Mouse (Mus musculus): ENCODE data around the gene Rpl18. TPM values are rescaled to one million over a fixed set of nuclear protein-coding genes. Genes with fewer than 3 reads are reported as not detected.

Gene Rpl18
- polyA plus RNA-seq, 1 experiment from 2014 or later, result 603 TPM

- Histone ChIP-seq H3K27ac (ENCODE audit: low read depth, low read length) (no peak overlapping the region), H3K4me1 (ENCODE audit: control insufficient read depth, insufficient read depth, low read length) (no peaks in the 10 kb centered on the region; the same call in 1 of the 2 replicates), H3K9me3 (ENCODE audit: control insufficient read depth, low read length) (no peaks in the 10 kb centered on the region), H3K27me3 (ENCODE audit: control insufficient read depth, insufficient read depth, low read length) (no peaks in the 10 kb centered on the region), H3K36me3 (ENCODE audit: control insufficient read depth, insufficient read depth, low read length) (no peaks in the 10 kb centered on the region), H3K9ac (replicated peaks; ENCODE audit: low read depth, low read length) (no peak overlapping the region), H3K4me3 (ENCODE audit: low read depth, low read length) (no peak overlapping the region), H3K4me2 (ENCODE audit: low read depth, low read length) (peak overlapping the region; percentile 23)
- ATAC-seq (ENCODE audit: low read depth), result peak; percentile 64; the same call in 1 of the 2 replicates
- WGBS, result 30% methylated on average over 14 of the region's 14 CpGs
These were observed 32.8 kb upstream of the Rpl18 start for GRCm38 (mm10) chr7:45682144-45683126.

GRCm38 (mm10) chr7:45683396-45684050 lies 31.7 kb upstream of the Rpl18 start, which contains the start of gene Ntn5:
TSS of gene Ntn5 (plus strand) at chr7:45684022.
- Histone ChIP-seq H3K4me3 (ENCODE audit: low read depth, low read length) (no peak within 1 kb of the TSS), H3K9ac (replicated peaks; ENCODE audit: low read depth, low read length) (no peak within 1 kb of the TSS), H3K4me2 (ENCODE audit: low read depth, low read length) (no peak within 1 kb of the TSS), H3K27me3 (ENCODE audit: control insufficient read depth, insufficient read depth, low read length) (no peaks in the 10 kb centered on the region), H3K4me1 (ENCODE audit: control insufficient read depth, insufficient read depth, low read length) (no peaks in the 10 kb centered on the region; the same call in 1 of the 2 replicates), H3K27ac (ENCODE audit: low read depth, low read length) (no peak within 1 kb of the TSS), H3K9me3 (ENCODE audit: control insufficient read depth, low read length) (no peaks in the 10 kb centered on the region), H3K36me3 (ENCODE audit: control insufficient read depth, insufficient read depth, low read length) (no peaks in the 10 kb centered on the region)
- ATAC-seq (ENCODE audit: low read depth), result no peak
- 83% methylated on average over 7 of the region's 7 CpGs for WGBS

GRCm38 (mm10) chr7:45685811-45686210 lies 29.4 kb upstream of the Rpl18 start:
- no peaks in the 10 kb centered on the region; the same call in 1 of the 2 replicates for H3K4me1 ChIP-seq (ENCODE audit: control insufficient read depth, insufficient read depth, low read length)
- H3K27me3 ChIP-seq (ENCODE audit: control insufficient read depth, insufficient read depth, low read length), result no peaks in the 10 kb centered on the region
- no peak overlapping the region for H3K4me2 ChIP-seq (ENCODE audit: low read depth, low read length)
- no peak overlapping the region for H3K4me3 ChIP-seq (ENCODE audit: low read depth, low read length)
- no peak overlapping the region for H3K9ac ChIP-seq (replicated peaks; ENCODE audit: low read depth, low read length)
- ATAC-seq (ENCODE audit: low read depth), result no peak
- H3K9me3 ChIP-seq (ENCODE audit: control insufficient read depth, low read length), result no peaks in the 10 kb centered on the region
- no peaks in the 10 kb centered on the region for H3K36me3 ChIP-seq (ENCODE audit: control insufficient read depth, insufficient read depth, low read length)
- 56% methylated on average over 10 of the region's 10 CpGs for WGBS
- H3K27ac ChIP-seq (ENCODE audit: low read depth, low read length), result no peak overlapping the region

DNA sequence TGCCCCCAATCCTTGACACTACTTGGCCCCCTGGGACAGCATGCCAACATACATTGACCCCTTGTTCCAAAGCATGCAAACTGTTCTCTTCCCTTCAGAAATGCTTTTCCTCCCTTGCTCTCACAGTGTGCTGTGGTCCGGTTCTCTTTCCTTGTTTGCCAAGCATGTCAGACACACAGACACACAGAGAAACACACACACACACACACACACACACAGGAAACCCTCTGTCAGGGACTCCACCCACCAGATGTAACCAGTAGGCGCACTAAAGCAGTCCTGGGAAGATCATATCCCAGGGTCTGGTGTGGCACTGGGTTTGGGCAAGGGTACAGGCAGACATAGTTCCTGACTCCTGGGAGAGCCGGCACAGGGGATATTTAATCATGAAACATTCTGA lies 28.4 kb upstream of the Rpl18 start:
- H3K4me1 ChIP-seq (ENCODE audit: control insufficient read depth, insufficient read depth, low read length), result no peaks in the 10 kb centered on the region; the same call in 1 of the 2 replicates
- no peak overlapping the region for H3K27ac ChIP-seq (ENCODE audit: low read depth, low read length)
- no peak overlapping the region for H3K4me2 ChIP-seq (ENCODE audit: low read depth, low read length)
- WGBS, result 59% methylated on average over 3 of the region's 3 CpGs
- H3K4me3 ChIP-seq (ENCODE audit: low read depth, low read length), result no peak overlapping the region
- no peak for ATAC-seq (ENCODE audit: low read depth)
- H3K27me3 ChIP-seq (ENCODE audit: control insufficient read depth, insufficient read depth, low read length), result no peaks in the 10 kb centered on the region
- no peaks in the 10 kb centered on the region for H3K36me3 ChIP-seq (ENCODE audit: control insufficient read depth, insufficient read depth, low read length)
- H3K9ac ChIP-seq (replicated peaks; ENCODE audit: low read depth, low read length), result no peak overlapping the region
- no peaks in the 10 kb centered on the region for H3K9me3 ChIP-seq (ENCODE audit: control insufficient read depth, low read length)

DNA sequence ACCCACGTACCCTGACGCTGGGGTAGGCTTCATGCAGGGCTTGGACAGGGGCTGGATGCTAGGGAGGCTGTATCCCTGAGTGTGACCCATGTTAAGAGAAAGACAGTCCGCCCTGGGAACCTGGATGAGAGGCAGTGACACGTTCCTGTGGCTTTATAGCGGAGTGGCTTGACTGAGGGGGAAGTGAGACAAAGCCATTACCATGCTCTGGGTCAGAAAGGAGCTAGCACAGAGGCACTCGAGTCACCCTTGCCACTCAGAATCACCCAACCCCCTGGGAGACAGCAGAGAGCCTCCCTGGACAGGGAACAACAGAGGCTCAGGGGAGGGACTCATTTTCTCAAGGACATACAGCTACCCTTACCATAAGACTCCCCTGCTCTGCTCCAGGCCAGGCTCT lies 26.2 kb upstream of the Rpl18 start:
- H3K4me1 ChIP-seq (ENCODE audit: control insufficient read depth, insufficient read depth, low read length), result no peaks in the 10 kb centered on the region
- no peaks in the 10 kb centered on the region for H3K27me3 ChIP-seq (ENCODE audit: control insufficient read depth, insufficient read depth, low read length)
- no peaks in the 10 kb centered on the region for H3K9me3 ChIP-seq (ENCODE audit: control insufficient read depth, low read length)
- H3K9ac ChIP-seq (replicated peaks; ENCODE audit: low read depth, low read length), result no peak overlapping the region
- 58% methylated on average over 6 of the region's 6 CpGs for WGBS
- no peak overlapping the region for H3K4me2 ChIP-seq (ENCODE audit: low read depth, low read length)
- H3K36me3 ChIP-seq (ENCODE audit: control insufficient read depth, insufficient read depth, low read length), result no peaks in the 10 kb centered on the region
- no peak overlapping the region for H3K27ac ChIP-seq (ENCODE audit: low read depth, low read length)
- no peak for ATAC-seq (ENCODE audit: low read depth)
- no peak overlapping the region for H3K4me3 ChIP-seq (ENCODE audit: low read depth, low read length)

- WGBS, result 78% methylated on average over 11 of the region's 11 CpGs
- Histone ChIP-seq H3K27ac (ENCODE audit: low read depth, low read length) (no peak overlapping the region), H3K4me2 (ENCODE audit: low read depth, low read length) (no peak overlapping the region), H3K4me1 (ENCODE audit: control insufficient read depth, insufficient read depth, low read length) (no peaks in the 10 kb centered on the region), H3K27me3 (ENCODE audit: control insufficient read depth, insufficient read depth, low read length) (no peaks in the 10 kb centered on the region), H3K4me3 (ENCODE audit: low read depth, low read length) (no peak overlapping the region), H3K9me3 (ENCODE audit: control insufficient read depth, low read length) (no peaks in the 10 kb centered on the region), H3K9ac (replicated peaks; ENCODE audit: low read depth, low read length) (no peak overlapping the region), H3K36me3 (ENCODE audit: control insufficient read depth, insufficient read depth, low read length) (no peaks in the 10 kb centered on the region)
- ATAC-seq (ENCODE audit: low read depth), result no peak
These were observed 25.5 kb upstream of the Rpl18 start for GRCm38 (mm10) chr7:45689800-45690199.

DNA sequence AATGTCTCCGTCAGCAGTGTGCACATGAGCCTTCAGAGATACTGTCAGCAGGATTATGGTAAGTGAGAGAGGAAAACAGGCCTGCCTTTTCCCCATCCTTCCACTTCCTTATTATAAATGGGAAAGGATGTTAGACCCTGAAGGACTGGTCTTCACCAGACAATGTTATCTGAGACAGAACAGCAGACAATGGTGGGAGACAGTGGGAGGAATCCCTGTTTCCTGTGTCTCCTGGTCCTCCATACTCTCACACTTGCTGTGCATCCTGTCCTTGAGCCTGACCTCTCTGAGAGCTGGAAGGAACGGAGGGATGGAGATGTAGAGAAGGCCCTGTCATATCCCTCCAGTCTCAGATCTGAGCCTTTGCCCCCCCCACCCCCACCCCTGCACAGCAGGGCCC lies 22.9 kb upstream of the Rpl18 start:
- Histone ChIP-seq H3K4me3 (ENCODE audit: low read depth, low read length) (no peak overlapping the region), H3K36me3 (ENCODE audit: control insufficient read depth, insufficient read depth, low read length) (no peaks in the 10 kb centered on the region), H3K9ac (replicated peaks; ENCODE audit: low read depth, low read length) (no peak overlapping the region), H3K27ac (ENCODE audit: low read depth, low read length) (no peak overlapping the region), H3K4me2 (ENCODE audit: low read depth, low read length) (no peak overlapping the region), H3K4me1 (ENCODE audit: control insufficient read depth, insufficient read depth, low read length) (no peaks in the 10 kb centered on the region), H3K27me3 (ENCODE audit: control insufficient read depth, insufficient read depth, low read length) (no peaks in the 10 kb centered on the region), H3K9me3 (ENCODE audit: control insufficient read depth, low read length) (no peaks in the 10 kb centered on the region)
- WGBS, result 81% methylated on average over 2 of the region's 2 CpGs
- no peak for ATAC-seq (ENCODE audit: low read depth)

- Histone ChIP-seq H3K4me3 (ENCODE audit: low read depth, low read length) (no peak within 1 kb of the TSS), H3K36me3 (ENCODE audit: control insufficient read depth, insufficient read depth, low read length) (no peaks in the 10 kb centered on the region), H3K4me1 (ENCODE audit: control insufficient read depth, insufficient read depth, low read length) (no peaks in the 10 kb centered on the region), H3K9me3 (ENCODE audit: control insufficient read depth, low read length) (no peaks in the 10 kb centered on the region), H3K27ac (ENCODE audit: low read depth, low read length) (no peak within 1 kb of the TSS), H3K27me3 (ENCODE audit: control insufficient read depth, insufficient read depth, low read length) (0 out of 2 replicates have a peak, but pooled peaks cover 3% of the 10 kb centered on the region), H3K4me2 (ENCODE audit: low read depth, low read length) (no peak within 1 kb of the TSS), H3K9ac (replicated peaks; ENCODE audit: low read depth, low read length) (no peak within 1 kb of the TSS)
- peak; percentile 19; the same call in 1 of the 2 replicates for ATAC-seq (ENCODE audit: low read depth)
- 90% methylated on average over 50 of the region's 50 CpGs for WGBS
These were observed 21.2 kb upstream of the Rpl18 start, which contains the start of gene Sec1 for GRCm38 (mm10) chr7:45693921-45694591. TSS of gene Sec1 (minus strand) at chr7:45694402.

All from neural tube, embryonic 14.5 days (tissue).